Mouse (Mus musculus) lung, postnatal 0 days (tissue): ENCODE measurements around the gene Tmem150c. TPM values are rescaled to one million over a fixed set of nuclear protein-coding genes. Genes with fewer than 3 reads are reported as not detected.

ENCODE experiments used
- ATAC-seq: fragments of 200-750 bp; cut with Nextera tagmentation; 2 replicates; pipeline ENCODE4 v1.8.0; 2017; ENCODE audit warnings: moderate library complexity
- DNase-seq: peaks from one replicate; pipeline ENCODE4 v3.0.0-alpha.2; 2016; ENCODE audit warnings: low spot score
- H3K27ac ChIP-seq: fragments of 300-500 bp; sonication (generic); 2 replicates; pipeline ENCODE4 v1.5.1; 2014; ENCODE audit warnings: antibody characterized with exemption, mild to moderate bottlenecking, low read length, mixed read lengths
- H3K27me3 ChIP-seq: fragments of 300-500 bp; sonication (generic); replicated peaks from 2 replicates; pipeline ENCODE4 v1.6.1; 2014; ENCODE audit warnings: low read length, mixed read lengths; ENCODE audit not compliant: insufficient read depth
- H3K36me3 ChIP-seq: fragments of 300-500 bp; sonication (generic); 2 replicates; pipeline ENCODE4 v1.6.1; 2014; ENCODE audit warnings: low read length, mixed read lengths; ENCODE audit not compliant: insufficient read depth
- H3K4me1 ChIP-seq: fragments of 300-500 bp; sonication (generic); 2 replicates; pipeline ENCODE4 v1.6.1; 2014; ENCODE audit warnings: antibody characterized with exemption, low read depth, low read length, mixed read lengths; ENCODE audit not compliant: insufficient read depth
- H3K4me2 ChIP-seq: fragments of 300-500 bp; sonication (generic); replicated peaks from 2 replicates; pipeline ENCODE4 v1.6.1; 2014; ENCODE audit warnings: low read depth, mild to moderate bottlenecking, low read length, moderate library complexity, mixed read lengths
- H3K4me3 ChIP-seq: fragments of 300-500 bp; sonication (generic); 2 replicates; pipeline ENCODE4 v1.5.1; 2014; ENCODE audit warnings: low read depth, low read length
- H3K9ac ChIP-seq: fragments of 300-500 bp; sonication (generic); replicated peaks from 2 replicates; pipeline ENCODE4 v1.6.1; 2014; ENCODE audit warnings: low read depth, mild to moderate bottlenecking
- H3K9me3 ChIP-seq: fragments of 300-500 bp; sonication (generic); 2 replicates; pipeline ENCODE4 v1.6.1; 2016; ENCODE audit warnings: low read length, mixed read lengths
- CTCF ChIP-seq: IDR thresholded peaks from 2 replicates; pipeline ENCODE4 v1.5.1; 2016; ENCODE audit warnings: antibody characterized with exemption, mild to moderate bottlenecking
- EP300 ChIP-seq: IDR thresholded peaks from 2 replicates; pipeline ENCODE4 v1.6.1; 2016; ENCODE audit warnings: antibody characterized with exemption, mild to moderate bottlenecking, control low read depth
- WGBS: fragments of 180-500 bp; shearing (Covaris S2); extraction: QIAGEN DNeasy Blood & Tissue Kit; methylation state at CpG from one replicate; pipeline ENCODE4 v1.1.7; 2014; 5-methylcytosine and 5-hydroxymethylcytosine counted together
- polyA plus RNA-seq: library from polyadenylated mRNA; unstranded; fragments of >200 nt; fragmentation: Nextera tagmentation; extraction: Ambion mirVana; gene quantifications from 2 replicates; pipeline ENCODE4 v1.2.1, GENCODE M21; 2015

The Tmem150c gene
- polyA plus RNA-seq: 5.4 and 7.6 TPM in 2 replicates

- TF ChIP-seq CTCF: no peak
- TF ChIP-seq EP300: no peak
- WGBS: 10% methylated on average over 6 of the region's 6 CpGs
- ATAC-seq: no peak
- Histone ChIP-seq H3K9me3 (no peaks in the 10 kb centered on the region), H3K36me3 (no peaks in the 10 kb centered on the region), H3K4me3 (peak within 1 kb of the TSS; percentile 69), H3K27ac (no peak within 1 kb of the TSS; the same call in 1 of the 2 replicates), H3K9ac (peak within 1 kb of the TSS; percentile 44), H3K27me3 (0 out of 2 replicates have a peak, but pooled peaks cover 6% of the 10 kb centered on the region), H3K4me2 (peak within 1 kb of the TSS; percentile 92), H3K4me1 (no peaks in the 10 kb centered on the region)
- DNase-seq: no peak
Measured at GRCm38 (mm10) chr5:100159638-100159973, at the start of gene Tmem150c. Gene Tmem150c, minus strand, starts transcription at chr5:100159808.

DNA sequence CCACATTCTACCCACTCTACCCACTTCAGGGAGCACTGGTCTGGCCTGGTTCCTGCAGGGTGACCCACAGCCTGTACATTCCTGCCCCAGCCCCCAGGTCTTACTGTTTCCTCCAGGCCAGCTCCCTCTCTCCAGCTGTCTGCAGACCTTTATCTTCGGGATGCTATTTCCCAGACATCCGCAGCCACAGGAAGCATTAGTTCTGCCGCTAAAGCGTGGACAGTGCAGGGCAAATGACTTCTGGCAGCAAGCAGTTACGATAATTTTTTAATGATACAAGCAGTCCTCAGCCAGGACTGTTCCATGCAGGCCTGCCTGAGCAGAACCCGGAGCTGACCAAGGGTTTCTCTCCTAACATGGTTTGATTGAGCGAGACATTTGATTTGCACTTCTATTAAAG, 49.5 kb upstream of the Tmem150c start:
- Histone ChIP-seq H3K4me3 (no peak overlapping the region), H3K9ac (no peak overlapping the region), H3K27me3 (no peaks in the 10 kb centered on the region), H3K27ac (no peak overlapping the region), H3K4me1 (no peaks in the 10 kb centered on the region), H3K4me2 (no peak overlapping the region), H3K36me3 (no peaks in the 10 kb centered on the region), H3K9me3 (no peaks in the 10 kb centered on the region)
- TF ChIP-seq EP300 (no peak), CTCF (no peak)
- DNase-seq (no peak), ATAC-seq (no peak)
- WGBS: 54% methylated on average over 7 of the region's 7 CpGs

- Histone ChIP-seq H3K4me2 (no peak overlapping the region), H3K4me3 (no peak overlapping the region), H3K27me3 (no peaks in the 10 kb centered on the region), H3K27ac (no peak overlapping the region), H3K9ac (no peak overlapping the region), H3K9me3 (no peaks in the 10 kb centered on the region), H3K36me3 (no peaks in the 10 kb centered on the region), H3K4me1 (no peaks in the 10 kb centered on the region)
- ATAC-seq: 0 out of 2 replicates have a peak, but pooled peaks have one; percentile 19
- TF ChIP-seq EP300: no peak
- no peak for TF ChIP-seq CTCF
- no peak for DNase-seq
- 38% methylated on average over 6 of the region's 6 CpGs for WGBS
Measured at GRCm38 (mm10) chr5:100206675-100207074, 47.1 kb upstream of the Tmem150c start.

- no peak overlapping the region for H3K4me3 ChIP-seq
- ATAC-seq (no peak), DNase-seq (no peak)
- H3K9me3 ChIP-seq: no peaks in the 10 kb centered on the region
- no peaks in the 10 kb centered on the region for H3K36me3 ChIP-seq
- no peak overlapping the region for H3K9ac ChIP-seq
- no peaks in the 10 kb centered on the region for H3K4me1 ChIP-seq
- no peak overlapping the region for H3K27ac ChIP-seq
- H3K27me3 ChIP-seq: no peaks in the 10 kb centered on the region
- 85% methylated on average over 9 of the region's 9 CpGs for WGBS
- no peak for TF ChIP-seq EP300
- no peak for TF ChIP-seq CTCF
- no peak overlapping the region for H3K4me2 ChIP-seq
Measured at GRCm38 (mm10) chr5:100205519-100206189, 46.0 kb upstream of the Tmem150c start.

DNA sequence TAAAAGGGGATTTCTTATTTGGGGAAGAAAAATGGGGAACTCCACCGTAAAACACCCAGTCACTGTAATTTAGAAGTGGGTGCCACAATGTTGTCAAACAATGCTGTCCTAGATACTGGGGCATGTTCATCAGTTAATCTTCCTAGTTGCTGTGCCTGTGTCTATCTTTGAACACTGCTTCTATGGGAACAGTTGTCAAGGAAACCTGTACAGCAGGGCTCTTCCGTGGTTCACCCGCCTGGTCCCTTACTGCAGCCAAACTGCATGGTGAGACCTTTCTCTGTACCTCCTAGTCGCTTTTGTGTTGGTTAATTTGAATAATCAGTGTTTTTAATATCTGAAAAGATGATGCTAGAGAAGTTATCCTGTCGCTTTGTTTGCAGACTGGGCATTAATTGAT, 41.2 kb upstream of the Tmem150c start:
- H3K27me3 ChIP-seq: no peaks in the 10 kb centered on the region
- H3K9me3 ChIP-seq: no peaks in the 10 kb centered on the region
- no peaks in the 10 kb centered on the region for H3K4me1 ChIP-seq
- no peak overlapping the region for H3K9ac ChIP-seq
- no peak overlapping the region for H3K27ac ChIP-seq
- no peak overlapping the region for H3K4me3 ChIP-seq
- WGBS: 59% methylated on average over 5 of the region's 5 CpGs
- DNase-seq (no peak), ATAC-seq (no peak)
- no peaks in the 10 kb centered on the region for H3K36me3 ChIP-seq
- no peak overlapping the region for H3K4me2 ChIP-seq
- TF ChIP-seq CTCF (no peak), EP300 (no peak)

GRCm38 (mm10) chr5:100200296-100200695, 40.7 kb upstream of the Tmem150c start:
- Histone ChIP-seq H3K27ac (no peak overlapping the region), H3K36me3 (no peaks in the 10 kb centered on the region), H3K9me3 (no peaks in the 10 kb centered on the region), H3K4me1 (no peaks in the 10 kb centered on the region), H3K4me2 (no peak overlapping the region), H3K9ac (no peak overlapping the region), H3K4me3 (no peak overlapping the region), H3K27me3 (no peaks in the 10 kb centered on the region)
- no peak for ATAC-seq
- TF ChIP-seq EP300 (no peak), CTCF (no peak)
- DNase-seq: no peak
- 72% methylated on average over 5 of the region's 5 CpGs for WGBS
